Mouse (Mus musculus): Measurements from ENCODE around the gene Arhgap28. TPM values are rescaled to one million over a fixed set of nuclear protein-coding genes. Genes with fewer than 3 reads are reported as not detected.

Gene Arhgap28
- polyA plus RNA-seq, 1 experiment from 2014 or later = 10.0 TPM

- ATAC-seq (no peak), DNase-seq (ENCODE audit: low read depth, low spot score) (no peak)
- CTCF ChIA-PET = interaction anchor here (1.4 to 5.1 kb wide), 4 partner anchors 10 to 272 kb away, joined by 3 to 23 read pairs (median 6); no protein-coding TSS in a partner anchor
- POLR2A ChIA-PET = interaction anchor here (1.0 kb wide), 1 partner anchor 31 kb away, joined by 3 read pairs; no protein-coding TSS in a partner anchor
- in situ Hi-C loops (cut with MboI; ENCODE audit: low pct_unique_long_range_greater_than_20kb) = no loop called here
- TF ChIP-seq CTCF (IDR thresholded peaks at IDR 0.05) = peak; percentile 86
- H3K27me3 ChIP-seq = no peaks in the 10 kb centered on the region
Observed at GRCm38 (mm10) chr17:67912640-67913039, 91.3 kb downstream of the Arhgap28 start.

DNA sequence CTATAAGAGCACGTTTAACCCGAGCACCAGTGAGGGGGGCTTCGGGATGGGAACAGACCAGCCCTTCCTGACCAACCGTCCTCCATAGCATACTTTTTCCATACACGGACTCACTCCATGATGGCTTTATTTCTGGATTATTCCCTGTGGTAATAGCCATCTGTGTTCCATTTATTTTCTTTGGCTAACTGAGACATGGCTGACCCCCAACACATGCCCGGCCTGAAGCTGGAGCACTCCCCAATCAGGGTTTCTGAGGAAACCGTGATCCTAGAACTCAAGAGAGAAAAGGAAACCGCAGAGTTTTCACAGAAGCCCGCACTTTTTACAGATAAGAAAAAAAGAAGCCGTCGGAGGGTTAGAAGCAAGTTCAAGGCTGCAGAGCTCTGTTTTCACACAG is 91.9 kb downstream of the Arhgap28 start:
- in situ Hi-C loops (cut with MboI; ENCODE audit: low pct_unique_long_range_greater_than_20kb) = no loop called here
- no peak for ATAC-seq
- POLR2A ChIA-PET = interaction anchor here (1.0 kb wide), 1 partner anchor 30 kb away, joined by 3 read pairs; no protein-coding TSS in a partner anchor
- no peak for DNase-seq (ENCODE audit: low read depth, low spot score)
- no peaks in the 10 kb centered on the region for H3K27me3 ChIP-seq
- CTCF ChIA-PET = interaction anchor here (1.4 to 5.1 kb wide), 5 partner anchors 10 to 272 kb away, joined by 3 to 23 read pairs (median 4); no protein-coding TSS in a partner anchor
- no peak for TF ChIP-seq CTCF (IDR thresholded peaks at IDR 0.05)

DNA sequence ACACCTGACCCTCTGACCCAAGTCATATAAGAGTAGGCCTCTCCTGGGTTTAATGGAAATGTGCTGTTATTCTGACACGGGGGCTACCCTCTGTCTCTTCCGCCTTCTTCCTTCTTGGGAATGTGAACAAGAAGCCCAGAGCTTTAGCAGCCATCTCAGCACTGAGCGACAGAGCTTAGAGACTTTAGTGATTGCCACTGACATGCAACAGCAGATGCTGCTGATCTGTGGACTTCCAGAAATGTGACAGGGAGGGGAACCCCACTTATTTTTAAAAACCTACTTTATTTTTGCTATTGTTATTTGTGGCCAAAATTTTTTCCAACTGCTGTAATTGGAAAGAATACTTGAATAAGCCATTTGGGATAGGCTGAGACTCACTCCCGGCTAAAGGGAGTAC is 95.4 kb downstream of the Arhgap28 start:
- ChIA-PET POLR2A (no interaction called here), CTCF (interaction anchor here (1.4 to 5.1 kb wide), 2 partner anchors 13 to 258 kb away, joined by 5 to 23 read pairs; no protein-coding TSS in a partner anchor)
- in situ Hi-C loops (cut with MboI; ENCODE audit: low pct_unique_long_range_greater_than_20kb) = no loop called here
- DNase-seq (ENCODE audit: low read depth, low spot score) (no peak), ATAC-seq (no peak)
- TF ChIP-seq CTCF (IDR thresholded peaks at IDR 0.05) = no peak
- H3K27me3 ChIP-seq = no peaks in the 10 kb centered on the region

GRCm38 (mm10) chr17:67908137-67908536 is 95.8 kb downstream of the Arhgap28 start:
- peak; percentile 58 for ATAC-seq
- H3K27me3 ChIP-seq = no peaks in the 10 kb centered on the region
- CTCF ChIA-PET = interaction anchor here (1.4 to 5.1 kb wide), 3 partner anchors 12 to 258 kb away, joined by 4 to 23 read pairs (median 5); no protein-coding TSS in a partner anchor
- peak; percentile 9 for DNase-seq (ENCODE audit: low read depth, low spot score)
- POLR2A ChIA-PET = no interaction called here
- in situ Hi-C loops (cut with MboI; ENCODE audit: low pct_unique_long_range_greater_than_20kb) = no loop called here
- TF ChIP-seq CTCF (IDR thresholded peaks at IDR 0.05) = no peak

DNA sequence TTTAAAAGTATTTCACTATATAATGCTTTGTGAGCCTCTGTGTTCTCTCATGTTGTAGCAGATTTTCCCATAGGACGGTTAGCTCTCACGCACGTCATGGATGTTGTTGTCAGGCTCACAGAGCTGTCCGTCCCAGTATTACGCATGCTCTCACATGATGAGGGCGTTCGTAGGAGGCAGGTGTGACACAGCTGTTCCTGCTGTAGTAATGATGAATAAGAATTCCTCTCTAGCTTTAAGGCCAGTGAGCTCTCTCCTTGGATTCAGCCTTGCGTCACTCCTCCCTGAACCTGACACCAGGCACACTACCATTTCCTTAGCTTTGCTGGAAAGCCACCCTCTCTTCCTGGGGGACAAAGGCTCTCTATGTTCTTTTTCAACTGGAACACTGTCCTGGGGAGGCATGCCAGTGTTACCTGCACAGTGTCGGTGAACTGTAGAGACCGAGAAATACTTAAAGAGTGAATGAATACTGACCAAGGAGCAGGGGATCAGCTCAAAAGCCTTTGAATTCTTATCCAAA is 96.3 kb downstream of the Arhgap28 start:
- POLR2A ChIA-PET = interaction anchor here (0.6 kb wide), 1 partner anchor 23 kb away, joined by 3 read pairs; no protein-coding TSS in a partner anchor
- ATAC-seq (no peak), DNase-seq (ENCODE audit: low read depth, low spot score) (no peak)
- TF ChIP-seq CTCF (IDR thresholded peaks at IDR 0.05) = no peak
- in situ Hi-C loops (cut with MboI; ENCODE audit: low pct_unique_long_range_greater_than_20kb) = no loop called here
- CTCF ChIA-PET = interaction anchor here (1.4 to 2.1 kb wide), 2 partner anchors 12 to 258 kb away, joined by 4 to 5 read pairs; no protein-coding TSS in a partner anchor
- H3K27me3 ChIP-seq = no peaks in the 10 kb centered on the region

GRCm38 (mm10) chr17:67906236-67906635 is 97.7 kb downstream of the Arhgap28 start:
- ChIA-PET POLR2A (no interaction called here), CTCF (interaction anchor here (2.1 kb wide), 1 partner anchor 259 kb away, joined by 4 read pairs; no protein-coding TSS in a partner anchor)
- no peak for TF ChIP-seq CTCF (IDR thresholded peaks at IDR 0.05)
- ATAC-seq (no peak), DNase-seq (ENCODE audit: low read depth, low spot score) (no peak)
- H3K27me3 ChIP-seq = no peaks in the 10 kb centered on the region
- in situ Hi-C loops (cut with MboI; ENCODE audit: low pct_unique_long_range_greater_than_20kb) = no loop called here

GRCm38 (mm10) chr17:67904315-67904944 is 99.5 kb downstream of the Arhgap28 start:
- ChIA-PET CTCF (interaction anchor here (1.6 kb wide), 1 partner anchor 262 kb away, joined by 4 read pairs; no protein-coding TSS in a partner anchor), POLR2A (no interaction called here)
- no peaks in the 10 kb centered on the region for H3K27me3 ChIP-seq
- no peak for TF ChIP-seq CTCF (IDR thresholded peaks at IDR 0.05)
- ATAC-seq = no peak
- in situ Hi-C loops (cut with MboI; ENCODE audit: low pct_unique_long_range_greater_than_20kb) = no loop called here
- no peak for DNase-seq (ENCODE audit: low read depth, low spot score)

- ATAC-seq (no peak), DNase-seq (ENCODE audit: low read depth, low spot score) (no peak)
- ChIA-PET CTCF (interaction anchor here (1.6 kb wide), 2 partner anchors 9 to 263 kb away, joined by 4 to 7 read pairs; no protein-coding TSS in a partner anchor), POLR2A (no interaction called here)
- TF ChIP-seq CTCF (IDR thresholded peaks at IDR 0.05) = no peak
- H3K27me3 ChIP-seq = no peaks in the 10 kb centered on the region
- in situ Hi-C loops (cut with MboI; ENCODE audit: low pct_unique_long_range_greater_than_20kb) = no loop called here
Observed at GRCm38 (mm10) chr17:67902847-67903246, 101.1 kb downstream of the Arhgap28 start.

- no peak for DNase-seq (ENCODE audit: low read depth, low spot score)
- no peaks in the 10 kb centered on the region for H3K27me3 ChIP-seq
- POLR2A ChIA-PET = no interaction called here
- no peak for TF ChIP-seq CTCF (IDR thresholded peaks at IDR 0.05)
- CTCF ChIA-PET = no interaction called here
- in situ Hi-C loops (cut with MboI; ENCODE audit: low pct_unique_long_range_greater_than_20kb) = no loop called here
- ATAC-seq = no peak
Observed at GRCm38 (mm10) chr17:67901161-67901560, 102.8 kb downstream of the Arhgap28 start.

GRCm38 (mm10) chr17:67899376-67899775 is 104.5 kb downstream of the Arhgap28 start:
- ChIA-PET CTCF (no interaction called here), POLR2A (no interaction called here)
- in situ Hi-C loops (cut with MboI; ENCODE audit: low pct_unique_long_range_greater_than_20kb) = no loop called here
- TF ChIP-seq CTCF (IDR thresholded peaks at IDR 0.05) = no peak
- ATAC-seq = no peak
- no peaks in the 10 kb centered on the region for H3K27me3 ChIP-seq
- no peak for DNase-seq (ENCODE audit: low read depth, low spot score)

GRCm38 (mm10) chr17:67896413-67896812 is 107.5 kb downstream of the Arhgap28 start:
- ATAC-seq = no peak
- ChIA-PET CTCF (interaction anchor here (1.4 kb wide), 2 partner anchors 12 to 14 kb away, joined by 4 to 5 read pairs; no protein-coding TSS in a partner anchor), POLR2A (no interaction called here)

More at GRCm38 (mm10) chr17:67896413-67896812, 107.5 kb downstream of the Arhgap28 start:
- H3K27me3 ChIP-seq = no peaks in the 10 kb centered on the region
- in situ Hi-C loops (cut with MboI; ENCODE audit: low pct_unique_long_range_greater_than_20kb) = no loop called here
- TF ChIP-seq CTCF (IDR thresholded peaks at IDR 0.05) = no peak
- no peak for DNase-seq (ENCODE audit: low read depth, low spot score)

Data from Patski (cell line).